Mouse (Mus musculus): ENCODE data around the gene Tmem135.

GRCm38 (mm10) chr7:89205402-89205801 lies 198.6 kb downstream of the Tmem135 start:
- TF ChIP-seq CTCF (IDR thresholded peaks at IDR 0.05) (no peak), EP300 (IDR thresholded peaks at IDR 0.05) (no peak)
